Mouse (Mus musculus) adipocyte (in vitro differentiated cells): ENCODE data around the gene Gm20888.
"Not testable (repeated sequence)": the region's sequence is repeated elsewhere in the genome, so short reads cannot be mapped to it uniquely, and the experiment has no call there.

Experiments used
- DNase-seq: peaks from one replicate; pipeline ENCODE4 v3.0.0-alpha.2; 2016; ENCODE audit warnings: low spot score

The Gm20888 gene

GRCm38 (mm10) chrY:70441582-70441981 is at the start of gene Gm20888:
Gene Gm20888, plus strand, starts transcription at chrY:70441882.
- not testable (repeated sequence) for DNase-seq
